Mouse (Mus musculus): ENCODE measurements at regions not wholly inside any gene's neighbourhood (a gene's known extent, or its start where the extent isn't known, plus 50 kb on each side); places are given as distances from the start of the nearest gene placed in this dataset.

GRCm38 (mm10) chr4:140463296-140463695 is 202.5 kb downstream of the Arhgef10l start:
- no peak for DNase-seq (ENCODE audit: low spot score in 2 of 2)

DNA sequence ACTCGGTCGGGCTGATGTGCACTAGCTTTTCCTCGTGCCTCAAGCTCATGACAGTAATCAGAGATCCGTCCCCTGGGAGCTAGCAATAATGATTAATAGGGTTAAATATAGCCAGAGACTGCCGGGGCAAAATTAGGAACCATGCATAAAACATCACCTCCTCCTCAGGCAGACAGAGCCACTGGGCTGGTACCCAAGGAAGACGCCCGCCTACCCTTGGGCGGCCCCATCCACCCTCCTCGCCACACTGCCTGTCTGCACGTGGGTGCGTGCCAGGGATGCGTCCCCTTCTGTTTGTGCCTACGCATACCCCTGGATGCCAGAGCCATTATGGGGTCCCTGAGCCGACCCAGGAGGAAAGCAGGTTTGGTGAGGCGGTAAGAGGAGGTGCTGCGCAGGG is 204.5 kb downstream of the Arhgef10l start:
- peak; percentile 75 to 79 for DNase-seq (ENCODE audit: low spot score in 2 of 2)

GRCm38 (mm10) chr4:140449062-140449461 is 202.5 kb upstream of the Igsf21 start:
- peak; percentile 29 to 60 for DNase-seq (ENCODE audit: low spot score in 2 of 2)

DNA sequence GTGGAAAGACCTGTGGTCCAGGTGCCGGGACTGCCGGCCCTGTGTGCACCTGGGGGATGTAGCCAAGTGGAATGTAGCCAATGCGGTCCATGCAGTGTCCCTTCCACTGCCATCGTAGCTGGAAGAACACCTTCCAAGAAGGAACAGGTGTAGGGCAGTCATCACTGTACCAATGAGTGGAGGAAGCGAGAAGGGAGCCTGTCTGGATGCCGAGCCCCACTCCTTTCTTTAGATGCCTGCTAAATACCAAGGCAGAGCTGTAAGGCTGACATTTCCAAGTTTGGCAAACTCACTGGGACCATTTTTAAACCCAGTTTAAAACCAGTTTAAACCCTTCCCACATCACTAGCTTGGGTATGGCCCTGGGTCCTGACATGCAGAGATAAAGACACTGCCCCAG is 199.9 kb upstream of the Igsf21 start:
- no peak for DNase-seq (ENCODE audit: low spot score in 2 of 2)

DNA sequence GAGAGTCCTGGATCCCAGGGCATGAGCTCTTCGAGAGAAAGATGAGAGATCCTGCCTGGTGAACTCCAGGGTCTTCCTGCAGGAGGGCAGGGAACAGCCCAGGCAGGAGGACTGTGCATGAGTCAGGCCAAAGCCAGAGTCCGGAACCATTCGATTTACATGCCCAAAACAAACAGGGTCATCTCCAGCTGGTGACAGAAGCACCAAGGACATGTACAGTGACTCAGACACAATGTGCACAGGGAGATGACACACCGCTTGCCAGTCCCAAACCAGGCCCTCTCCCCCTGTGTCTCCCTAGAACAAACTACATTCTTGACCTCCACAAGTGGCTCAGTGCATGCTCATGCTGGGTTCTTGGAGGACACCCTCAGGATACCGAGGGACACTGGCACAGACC is 199.3 kb upstream of the Igsf21 start:
- no peak for DNase-seq (ENCODE audit: low spot score in 2 of 2)

DNA sequence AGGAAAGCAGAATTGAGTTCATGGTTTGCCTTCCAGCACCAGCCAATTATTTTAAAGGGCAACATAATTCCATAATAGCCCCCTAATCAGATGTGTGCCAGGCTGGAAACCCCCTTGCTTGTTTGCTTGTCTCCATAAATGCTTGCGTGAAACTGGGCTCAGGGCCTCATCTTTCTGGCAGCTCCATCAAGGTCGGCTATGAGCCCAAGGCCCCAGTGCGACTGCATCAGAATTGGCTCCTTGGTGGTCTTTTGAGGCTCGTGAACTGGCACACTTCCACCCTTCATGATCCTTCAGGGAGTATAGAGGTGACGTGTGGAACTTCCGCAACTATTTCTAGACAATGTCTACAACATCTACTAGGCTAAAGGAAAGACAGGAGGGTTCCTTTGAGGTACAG is 196.6 kb upstream of the Igsf21 start:
- no peak for DNase-seq (ENCODE audit: low spot score in 2 of 2)

DNA sequence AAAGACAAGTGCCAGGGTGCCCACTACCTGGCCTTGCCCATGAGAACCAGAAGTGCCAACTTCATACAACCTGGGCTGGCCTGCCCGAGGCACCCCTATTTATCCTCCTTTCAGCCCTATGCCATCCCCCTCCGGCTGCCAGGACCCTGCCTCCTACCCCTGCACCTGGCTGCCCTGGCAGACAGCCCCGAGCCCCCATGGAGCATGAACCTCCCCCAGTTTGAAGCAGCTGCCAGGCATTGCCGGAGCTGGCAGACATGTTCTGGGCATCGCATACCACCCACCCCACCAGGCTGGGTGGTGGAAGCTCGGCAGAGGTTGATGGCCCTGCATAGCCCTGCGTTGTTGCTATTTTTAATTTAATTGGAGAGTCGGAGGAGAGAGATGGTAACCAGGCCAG is 195.2 kb upstream of the Igsf21 start:
- no peak for DNase-seq (ENCODE audit: low spot score in 2 of 2)

DNA sequence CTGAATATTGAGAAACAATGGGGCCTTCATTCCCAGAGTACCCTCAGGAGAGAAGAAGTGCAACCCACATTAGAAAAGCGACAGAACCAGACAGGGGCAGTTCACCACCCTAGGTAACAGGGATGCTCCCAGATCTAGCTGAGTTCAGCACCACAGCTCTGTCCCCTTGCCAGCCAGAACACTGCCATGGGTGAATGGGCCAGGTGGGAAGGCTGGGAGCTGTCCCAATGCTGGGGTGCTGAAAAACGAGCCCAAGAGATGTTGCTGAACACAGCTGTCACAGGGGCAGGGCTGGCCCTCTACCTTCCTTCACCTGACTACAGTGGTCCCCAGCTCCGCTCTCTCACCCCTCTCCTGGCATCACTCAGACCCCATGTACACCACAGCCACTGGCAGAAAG is 193.3 kb upstream of the Igsf21 start:
- DNase-seq (ENCODE audit: low spot score in 2 of 2): no peak

GRCm38 (mm10) chr4:140436030-140436429 is 189.4 kb upstream of the Igsf21 start:
- DNase-seq (ENCODE audit: low spot score in 2 of 2): no peak

- DNase-seq (ENCODE audit: low spot score in 2 of 2): no peak
These were observed 187.4 kb upstream of the Igsf21 start for GRCm38 (mm10) chr4:140433744-140434542.

DNA sequence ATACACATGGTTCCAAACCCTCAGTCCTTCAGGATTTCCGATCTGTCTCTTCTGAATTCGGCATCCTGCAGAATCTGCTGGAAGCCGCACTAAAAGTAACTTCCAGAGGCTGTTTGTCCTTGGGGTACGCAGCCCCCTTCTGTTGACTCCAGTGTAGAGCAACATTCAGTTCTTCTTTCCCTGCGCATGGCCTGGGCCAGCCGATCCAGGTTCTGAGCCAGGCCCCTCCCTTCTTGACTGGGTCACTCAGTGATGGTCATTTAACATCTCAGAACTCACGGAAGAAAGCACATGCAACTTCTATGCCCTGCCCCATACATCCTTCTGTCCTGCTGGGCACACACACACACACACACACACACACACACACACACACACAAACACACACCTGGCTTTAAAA is 185.5 kb upstream of the Igsf21 start:
- no peak for DNase-seq (ENCODE audit: low spot score in 2 of 2)

- DNase-seq (ENCODE audit: low spot score in 2 of 2): no peak
These were observed 180.5 kb upstream of the Igsf21 start for GRCm38 (mm10) chr4:140427039-140427438.

GRCm38 (mm10) chr4:140423791-140424190 is 177.2 kb upstream of the Igsf21 start:
- peak; percentile 29 to 68 for DNase-seq (ENCODE audit: low spot score in 2 of 2)

DNA sequence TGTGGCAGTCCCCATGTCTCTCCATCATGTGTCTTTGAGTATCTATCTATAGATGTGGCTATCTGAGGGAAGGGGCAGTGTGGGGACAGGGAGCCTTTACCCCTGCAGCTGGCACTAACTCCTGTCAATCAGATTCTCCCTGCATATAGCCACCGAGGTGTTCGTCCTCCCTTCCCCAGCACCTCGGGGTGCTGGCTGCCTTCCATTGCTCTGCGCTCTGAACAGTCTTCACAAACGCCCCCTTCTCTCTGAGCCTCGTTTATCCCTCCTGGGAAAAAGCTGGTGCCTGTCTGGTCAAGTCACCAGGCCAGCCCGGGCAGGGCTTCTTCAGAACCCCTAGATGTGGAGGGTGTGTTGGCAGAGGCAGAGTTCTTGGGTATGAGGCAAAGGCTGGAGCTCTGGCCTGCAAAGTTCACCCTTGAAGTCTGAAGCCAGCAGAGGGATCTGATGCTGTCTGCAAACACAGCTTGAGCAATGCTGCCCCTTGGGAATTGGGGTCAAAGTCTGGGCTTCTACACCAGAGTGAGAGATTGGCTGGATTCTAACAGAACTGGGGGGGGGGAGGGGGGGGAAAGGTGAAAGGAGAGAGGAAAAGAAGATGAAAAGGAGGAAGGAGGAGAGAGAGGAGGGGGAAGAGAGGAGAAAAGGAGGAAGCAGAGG is 175.5 kb upstream of the Igsf21 start:
- no peak for DNase-seq (ENCODE audit: low spot score in 2 of 2)

DNA sequence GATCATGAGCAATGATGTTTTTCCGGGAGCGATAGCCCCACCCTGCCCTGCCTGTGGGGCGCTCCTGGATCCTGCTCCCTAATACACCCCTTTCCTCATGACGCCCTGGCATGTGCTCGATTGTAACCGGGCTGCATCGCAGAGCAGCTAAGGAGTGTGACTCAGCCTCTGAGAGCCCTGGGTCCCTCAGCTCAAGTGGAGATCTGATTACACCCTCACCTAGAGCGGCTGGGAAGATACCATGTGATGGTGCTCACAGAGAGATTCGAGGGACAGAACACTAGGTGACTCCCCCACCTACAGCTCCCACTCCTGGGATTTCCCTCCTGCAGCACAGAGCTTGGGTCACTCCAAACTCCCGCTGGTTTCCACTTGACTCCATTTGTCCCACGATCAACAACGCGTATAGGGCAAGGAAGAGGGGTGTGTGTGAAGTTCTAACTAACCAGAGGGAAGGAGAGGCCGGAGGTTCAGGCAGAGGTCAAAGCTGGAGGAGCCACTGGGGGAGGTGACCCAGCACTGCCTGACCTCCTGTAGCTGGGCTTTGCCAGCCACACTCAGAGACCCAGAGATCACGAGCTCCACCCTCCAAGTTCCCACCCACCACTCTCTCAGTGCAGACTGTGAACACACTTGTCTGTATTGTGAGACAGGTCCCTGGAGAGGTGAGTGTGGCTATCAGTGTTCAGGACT is 173.3 kb upstream of the Igsf21 start:
- no peak for DNase-seq (ENCODE audit: low spot score in 2 of 2)

GRCm38 (mm10) chr4:140412312-140412930 is 165.8 kb upstream of the Igsf21 start:
- no peak for DNase-seq (ENCODE audit: low spot score in 2 of 2)

GRCm38 (mm10) chr4:140408446-140408845 is 161.9 kb upstream of the Igsf21 start:
- DNase-seq (ENCODE audit: low spot score in 2 of 2): no peak

GRCm38 (mm10) chr4:140406913-140407312 is 160.3 kb upstream of the Igsf21 start:
- DNase-seq (ENCODE audit: low spot score in 2 of 2): no peak

GRCm38 (mm10) chr4:140405993-140406881 is 159.7 kb upstream of the Igsf21 start:
- DNase-seq (ENCODE audit: low spot score in 2 of 2): peak in 1 of 2 experiments; percentile 38

- no peak for DNase-seq (ENCODE audit: low spot score in 2 of 2)
These were observed 158.8 kb upstream of the Igsf21 start for GRCm38 (mm10) chr4:140405427-140405826.

DNA sequence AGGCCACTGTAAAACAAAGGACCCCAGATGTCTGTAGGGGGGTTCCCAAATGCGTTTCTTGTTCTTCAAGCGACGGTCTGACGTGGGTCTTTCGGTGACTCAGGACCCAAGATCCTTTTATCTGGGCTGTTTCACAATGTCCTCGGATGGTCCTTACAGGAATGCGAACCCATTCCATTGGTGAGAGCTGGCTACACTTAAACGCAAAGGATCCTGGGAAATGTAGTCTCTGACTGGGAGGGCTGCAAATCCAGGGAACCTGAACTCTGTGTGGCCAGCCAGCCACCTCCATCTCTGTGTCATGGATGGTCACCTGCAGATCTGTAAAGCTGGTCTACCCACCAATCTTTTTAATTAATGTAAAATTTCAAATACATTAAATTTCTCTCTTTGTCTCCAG is 156.5 kb upstream of the Igsf21 start:
- DNase-seq (ENCODE audit: low spot score in 2 of 2): no peak
